Mouse (Mus musculus) gastrocnemius, postnatal 25 days (tissue): ENCODE data around the gene Spdya. TPM values are rescaled to one million over a fixed set of nuclear protein-coding genes. Genes with fewer than 3 reads are reported as not detected.
"Not testable (repeated sequence)": the region's sequence is repeated elsewhere in the genome, so short reads cannot be mapped to it uniquely, and the experiment has no call there.

Source experiments
- DNase-seq: peaks from one replicate; pipeline ENCODE4 v3.0.0; 2022
- total RNA-seq, 2 experiments: library from RNA; stranded (reverse); gene quantifications; 1 replicate in 1 of 2; 2 replicates in 1 of 2; pipeline ENCODE4 v1.2.3; 2021

Spdya gene
- total RNA-seq, 2 experiments from 2014 or later, result 0.13 to 0.33 TPM

DNA sequence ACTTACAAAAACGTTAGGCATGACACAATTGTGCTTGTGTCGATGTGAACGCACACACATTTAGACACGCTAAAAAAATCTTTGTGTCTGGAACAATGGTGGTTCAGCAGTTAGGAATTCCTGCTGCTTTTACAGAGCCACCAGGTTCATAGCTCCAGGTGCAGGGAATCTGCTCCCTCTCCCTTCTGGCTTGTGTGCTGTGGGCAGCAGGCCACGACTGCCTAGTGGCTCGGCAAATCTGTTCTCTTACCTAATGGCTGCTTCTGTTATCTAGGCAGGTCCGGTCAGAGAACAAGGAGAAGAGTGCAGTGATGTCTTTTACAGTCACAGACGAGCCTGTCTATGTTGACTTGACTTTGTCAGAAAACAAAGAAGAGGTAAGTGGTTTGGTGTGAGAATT lies 81.5 kb downstream of the Spdya start:
- DNase-seq, result no peak

DNA sequence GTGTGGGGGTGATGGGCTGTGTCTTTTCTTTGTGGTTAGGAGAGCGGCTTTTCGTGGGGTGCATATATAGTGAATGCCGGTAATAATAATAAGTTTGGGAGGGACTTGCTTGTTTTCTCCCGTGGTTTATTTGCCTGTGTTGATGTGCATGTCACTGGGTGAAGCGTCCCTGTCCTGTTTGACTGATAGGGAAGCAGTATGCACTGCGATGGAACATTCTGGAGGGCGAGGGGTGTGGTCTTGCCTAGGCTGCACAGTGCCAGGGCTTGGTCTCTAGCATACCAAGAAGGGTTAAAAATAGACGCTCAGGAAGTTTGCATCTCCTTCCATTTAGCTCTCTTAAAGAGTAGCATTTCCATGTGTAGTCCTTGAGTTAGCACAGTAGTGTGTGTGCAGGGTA lies 84.9 kb downstream of the Spdya start:
- no peak for DNase-seq

DNA sequence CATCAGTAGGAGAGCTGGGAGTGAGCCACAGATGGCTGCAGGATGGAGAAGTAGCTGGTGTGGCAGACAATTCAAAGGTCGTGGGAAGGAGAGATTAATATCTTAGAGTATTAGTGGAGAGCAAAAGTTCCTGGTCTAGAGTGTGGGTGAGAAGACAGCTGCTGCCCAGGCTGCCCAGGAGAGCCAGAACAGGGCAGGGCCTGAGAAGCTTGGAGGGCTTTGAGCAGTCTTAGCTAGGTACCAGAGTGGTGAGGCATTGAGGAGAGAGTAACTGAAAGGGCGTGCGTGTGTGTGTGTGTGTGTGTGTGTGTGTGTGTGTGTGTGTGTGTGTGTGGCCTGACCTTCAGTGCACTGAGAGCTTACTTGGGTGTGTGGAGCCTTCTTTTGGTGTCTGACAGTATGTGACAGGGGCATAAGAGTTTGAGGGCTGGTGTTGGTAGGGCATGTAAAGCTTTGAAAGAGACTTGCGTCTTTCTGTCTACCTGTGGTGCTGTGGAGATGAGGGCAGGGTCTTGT lies 85.9 kb downstream of the Spdya start:
- DNase-seq, result no peak

DNA sequence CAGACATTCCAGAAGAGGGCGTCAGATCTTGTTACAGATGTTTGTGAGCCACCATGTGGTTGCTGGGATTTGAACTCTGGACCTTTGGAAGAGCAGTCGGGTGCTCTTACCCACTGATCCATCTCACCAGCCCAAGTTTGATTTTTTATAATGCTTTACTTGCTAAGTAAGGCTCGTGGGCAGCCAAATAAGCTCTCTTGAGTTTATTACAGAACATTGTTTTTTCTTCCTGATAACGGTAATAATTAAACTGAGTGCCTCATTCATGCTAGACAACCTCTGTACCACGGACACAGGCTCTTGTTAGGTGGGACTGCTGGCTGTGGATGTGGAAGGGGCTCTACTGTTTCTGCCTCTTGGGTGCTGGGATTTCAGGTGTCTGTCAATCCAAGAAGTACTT lies 87.2 kb downstream of the Spdya start:
- not testable (repeated sequence) for DNase-seq

Other genes with a start within 250 kb of the Spdya start
- 10 to 100 TPM in 1 of 2 experiments, 1 to 10 TPM in 1; 9.9 to 13.8 TPM for gene Emilin2, start 240.1 kb upstream of the Spdya start, total RNA-seq
- gene Gm4707, start 92.1 kb upstream of the Spdya start, total RNA-seq, result under 1 TPM; 0.74 to 0.96 TPM
- gene Smchd1, start 76.7 kb upstream of the Spdya start, total RNA-seq, result 10 to 100 TPM; 10.0 to 10.2 TPM
- 1 to 10 TPM in 1 of 2 experiments, under 1 TPM in 1; 0.31 to 1.1 TPM for gene Ndc80, start 25.2 kb upstream of the Spdya start, total RNA-seq
- gene Wdr43, start 63.8 kb downstream of the Spdya start, total RNA-seq, result 10 to 100 TPM; 21.2 to 28.4 TPM
- gene Togaram2, start 121.2 kb downstream of the Spdya start, total RNA-seq, result 1 to 10 TPM; 2.3 to 6.4 TPM
- gene Pcare, start 200.8 kb downstream of the Spdya start, total RNA-seq, result under 1 TPM in 1 of 2 experiments, not detected in 1; 0.16 TPM
- gene Clip4, start 216.4 kb downstream of the Spdya start, total RNA-seq, result 100 to 1,000 TPM; 116 to 121 TPM